21 mouse cellular contexts compared by ENCODE assay signal in genomic region chr2:173813071-173813470, GRCm38 (mm10).
DNase-seq lines count a peak whose midpoint lies in the region; ATAC-seq lines count a peak whose summit lies in the region.
"Had no signal": no experiment of that assay in that cellular context is flagged by ENCODE, and none has a peak within 500 bp of the region (broad histone marks: within the 10 kb centered on the region; RNA-seq: fewer than 3 reads in every experiment).

No protein-coding gene starts in this region.

- H3K4me3 ChIP-seq in forebrain, embryonic 11.5 days (ENCODE audit: low read depth, low read length), result no peak overlapping the region
- H3K4me3 ChIP-seq in forebrain, embryonic 10.5 days, result no peak overlapping the region
- H3K4me3 ChIP-seq: embryonic facial prominence, embryonic 10.5 days; embryonic facial prominence, embryonic 12.5 days; forebrain, embryonic 13.5 days; forebrain, embryonic 15.5 days had no signal

- WGBS in forebrain, embryonic 11.5 days, result 81% methylated on average over 5 of the region's 5 CpGs
- WGBS in forebrain, embryonic 10.5 days, result 88% methylated on average over 5 of the region's 5 CpGs

- no peaks in the 10 kb centered on the region; the same call in 1 of the 2 replicates for H3K9me3 ChIP-seq in forebrain, embryonic 11.5 days (ENCODE audit: control insufficient read depth, low read length)
- peaks cover 13% of the 10 kb centered on the region for H3K9me3 ChIP-seq in forebrain, embryonic 10.5 days
- H3K9me3 ChIP-seq: forebrain, embryonic 15.5 days had no signal

- H3K9ac ChIP-seq in forebrain, embryonic 11.5 days (ENCODE audit: low read length), result no peak overlapping the region
- H3K9ac ChIP-seq: embryonic facial prominence, embryonic 12.5 days; forebrain, embryonic 13.5 days; forebrain, embryonic 15.5 days; forebrain, postnatal 0 days had no signal

- no peaks in the 10 kb centered on the region for H3K4me1 ChIP-seq in forebrain, embryonic 11.5 days (replicated peaks; ENCODE audit: control insufficient read depth, insufficient read depth, low read length)
- H3K4me1 ChIP-seq in forebrain, embryonic 10.5 days, result no peaks in the 10 kb centered on the region
- H3K4me1 ChIP-seq: embryonic facial prominence, embryonic 10.5 days; embryonic facial prominence, embryonic 12.5 days; forebrain, embryonic 13.5 days; forebrain, embryonic 15.5 days had no signal

- peak; percentile 65 to 75 for DNase-seq in cerebellum, postnatal 10 days
- no peak for DNase-seq in cerebellum, adult 11-12 months
- peak; percentile 37 for DNase-seq in forebrain, embryonic 11.5 days (ENCODE audit: low spot score)
- no peak for DNase-seq in forebrain, embryonic 10.5 days (ENCODE audit: extremely low spot score, low spot score)
- DNase-seq in left cerebral cortex, postnatal 4 days, result peak; percentile 21
- DNase-seq in left cerebral cortex, postnatal 10 days (ENCODE audit: extremely low spot score in 1 of 2, low spot score in 2 of 2), result no peak
- DNase-seq: adrenal gland, adult 8-10 months; adrenal gland, postnatal 14 days; adrenal gland, postnatal 36 days; B cell, adult 2 months; cerebellum, adult 2 months; cerebellum, adult 9-10 months; forebrain, postnatal 0 days had no signal

- no peaks in the 10 kb centered on the region for H3K27me3 ChIP-seq in forebrain, embryonic 11.5 days (ENCODE audit: control insufficient read depth, insufficient read depth, low read length)
- H3K27me3 ChIP-seq in forebrain, embryonic 10.5 days (ENCODE audit: poor library complexity, severe bottlenecking), result no peaks in the 10 kb centered on the region
- H3K27me3 ChIP-seq: embryonic facial prominence, embryonic 12.5 days; forebrain, embryonic 13.5 days; forebrain, embryonic 15.5 days; Patski had no signal

- H3K36me3 ChIP-seq in forebrain, embryonic 11.5 days (ENCODE audit: control insufficient read depth, insufficient read depth, low read length), result no peaks in the 10 kb centered on the region
- no peaks in the 10 kb centered on the region for H3K36me3 ChIP-seq in forebrain, embryonic 10.5 days (replicated peaks)
- H3K36me3 ChIP-seq: embryonic facial prominence, embryonic 10.5 days; embryonic facial prominence, embryonic 12.5 days; forebrain, embryonic 15.5 days; G1E had no signal

- intact Hi-C loops in left cerebral cortex, postnatal 4 days (cut with DNase I), result no loop called here
- intact Hi-C loops in left cerebral cortex, postnatal 10 days (cut with DNase I), result no loop called here

- H3K4me2 ChIP-seq in forebrain, embryonic 11.5 days (ENCODE audit: low read depth, low read length, severe bottlenecking), result no peak overlapping the region
- H3K4me2 ChIP-seq: embryonic facial prominence, embryonic 12.5 days; forebrain, embryonic 13.5 days; forebrain, embryonic 15.5 days had no signal

- no peak overlapping the region for H3K27ac ChIP-seq in forebrain, embryonic 11.5 days (ENCODE audit: low read depth, low read length)
- no peak overlapping the region for H3K27ac ChIP-seq in forebrain, embryonic 10.5 days
- H3K27ac ChIP-seq: embryonic facial prominence, embryonic 10.5 days; embryonic facial prominence, embryonic 12.5 days; forebrain, embryonic 13.5 days; forebrain, embryonic 15.5 days had no signal

- no peak for ATAC-seq in forebrain, embryonic 11.5 days (replicated peaks; ENCODE audit: low FRiP score)
- ATAC-seq: activated CD4-positive, CD25-positive, alpha-beta regulatory T cell, adult 4 months; CD4-positive, CD25-positive, alpha-beta regulatory T cell, adult 4 months; forebrain, embryonic 13.5 days; forebrain, embryonic 15.5 days; forebrain, postnatal 0 days; Patski had no signal

Comparison
In these comparisons a context has a peak if more than half of its experiments do, and no peak if none do; other contexts are left out.
1. DNase-seq: peak in cerebellum, postnatal 10 days (2 of 2), forebrain, embryonic 11.5 days (single experiment) and left cerebral cortex, postnatal 4 days (single experiment); none in cerebellum, adult 11-12 months (single experiment), forebrain, embryonic 10.5 days (single experiment) and left cerebral cortex, postnatal 10 days (0 of 2).